Mouse (Mus musculus) olfactory bulb, adult 2 months (tissue): ENCODE measurements at regions not wholly inside any gene's neighbourhood (a gene's known extent, or its start where the extent isn't known, plus 50 kb on each side); places are given as distances from the start of the nearest gene placed in this dataset.

ENCODE experiments used
- H3K27ac ChIP-seq: fragments of 200-500 bp; 2 replicates; pipeline ENCODE4 v1.5.1; 2012; ENCODE audit warnings: low read depth, low read length; ENCODE audit not compliant: insufficient read depth
- H3K4me1 ChIP-seq: fragments of 200-500 bp; 2 replicates; pipeline ENCODE4 v1.6.1; 2012; ENCODE audit warnings: low read length; ENCODE audit not compliant: control insufficient read depth, insufficient read depth
- H3K4me3 ChIP-seq: fragments of 200-500 bp; 2 replicates; pipeline ENCODE4 v1.5.1; 2012; ENCODE audit warnings: mild to moderate bottlenecking, low read depth, low read length, moderate library complexity; ENCODE audit not compliant: insufficient read depth
- CTCF ChIP-seq: fragments of 200-500 bp; IDR thresholded peaks from 2 replicates; pipeline ENCODE4 v1.5.1; 2012; ENCODE audit warnings: low read depth, mild to moderate bottlenecking, low read length, moderate library complexity; ENCODE audit not compliant: insufficient read depth
- POLR2A ChIP-seq: fragments of 200-500 bp; IDR thresholded peaks from 2 replicates; pipeline ENCODE4 v1.6.1; 2012; ENCODE audit warnings: mild to moderate bottlenecking, low read depth, low read length, moderate library complexity; ENCODE audit not compliant: insufficient read depth
- WGBS: fragments of 180-500 bp; shearing (Covaris S2); methylation state at CpG from one replicate; pipeline ENCODE4 v1.1.7; 2018; 5-methylcytosine and 5-hydroxymethylcytosine counted together

GRCm38 (mm10) chr2:159703100-159703499, 630.9 kb downstream of the Gm826 start:
- no peak overlapping the region for H3K4me3 ChIP-seq
- H3K4me1 ChIP-seq: no peaks in the 10 kb centered on the region
- 77% methylated on average over 3 of the region's 3 CpGs for WGBS
- TF ChIP-seq CTCF (no peak), POLR2A (no peak)
- no peak overlapping the region for H3K27ac ChIP-seq

GRCm38 (mm10) chr2:159708141-159708540, 625.8 kb downstream of the Gm826 start:
- WGBS: 90% methylated on average over 2 of the region's 2 CpGs
- TF ChIP-seq POLR2A (no peak), CTCF (no peak)
- H3K4me1 ChIP-seq: no peaks in the 10 kb centered on the region
- no peak overlapping the region for H3K4me3 ChIP-seq
- no peak overlapping the region for H3K27ac ChIP-seq

- 34% methylated on average over 3 of the region's 3 CpGs for WGBS
- no peak overlapping the region for H3K27ac ChIP-seq
- TF ChIP-seq CTCF (no peak), POLR2A (no peak)
- H3K4me1 ChIP-seq: no peaks in the 10 kb centered on the region
- no peak overlapping the region for H3K4me3 ChIP-seq
These were observed 619.3 kb downstream of the Gm826 start for GRCm38 (mm10) chr2:159714633-159715032.

- H3K4me3 ChIP-seq: no peak overlapping the region
- WGBS: 24% methylated on average over 2 of the region's 2 CpGs
- H3K27ac ChIP-seq: no peak overlapping the region
- no peaks in the 10 kb centered on the region for H3K4me1 ChIP-seq
- no peak for TF ChIP-seq POLR2A
- TF ChIP-seq CTCF: no peak
These were observed 615.2 kb downstream of the Gm826 start for GRCm38 (mm10) chr2:159718738-159719137.

GRCm38 (mm10) chr2:159725158-159726076, 608.5 kb downstream of the Gm826 start:
- WGBS: 55% methylated on average over 7 of the region's 7 CpGs
- TF ChIP-seq CTCF (no peak), POLR2A (no peak)
- no peak overlapping the region for H3K4me3 ChIP-seq
- H3K4me1 ChIP-seq: no peaks in the 10 kb centered on the region
- H3K27ac ChIP-seq: no peak overlapping the region

- Histone ChIP-seq H3K27ac (no peak overlapping the region), H3K4me1 (0 out of 2 replicates have a peak, but pooled peaks cover 2% of the 10 kb centered on the region), H3K4me3 (no peak overlapping the region)
- TF ChIP-seq POLR2A (no peak), CTCF (no peak)
- 90% methylated on average over 3 of the region's 3 CpGs for WGBS
These were observed 604.7 kb downstream of the Gm826 start for GRCm38 (mm10) chr2:159729301-159729700.

GRCm38 (mm10) chr2:159730221-159730620, 603.7 kb downstream of the Gm826 start:
- no peak for TF ChIP-seq POLR2A
- no peak for TF ChIP-seq CTCF
- H3K4me3 ChIP-seq: no peak overlapping the region
- 93% methylated on average over 8 of the region's 8 CpGs for WGBS
- H3K4me1 ChIP-seq: 0 out of 2 replicates have a peak, but pooled peaks cover 2% of the 10 kb centered on the region
- no peak overlapping the region for H3K27ac ChIP-seq

GRCm38 (mm10) chr2:159731305-159731704, 602.7 kb downstream of the Gm826 start:
- H3K4me1 ChIP-seq: 0 out of 2 replicates have a peak, but pooled peaks cover 2% of the 10 kb centered on the region
- no peak for TF ChIP-seq CTCF
- TF ChIP-seq POLR2A: no peak
- H3K4me3 ChIP-seq: no peak overlapping the region
- no peak overlapping the region for H3K27ac ChIP-seq

GRCm38 (mm10) chr2:159732413-159732812, 601.5 kb downstream of the Gm826 start:
- TF ChIP-seq CTCF (no peak), POLR2A (no peak)
- Histone ChIP-seq H3K4me3 (no peak overlapping the region), H3K4me1 (0 out of 2 replicates have a peak, but pooled peaks cover 2% of the 10 kb centered on the region), H3K27ac (no peak overlapping the region)
- WGBS: 42% methylated on average over 3 of the region's 3 CpGs
